Mouse (Mus musculus): ENCODE measurements at regions not wholly inside any gene's neighbourhood (a gene's known extent, or its start where the extent isn't known, plus 50 kb on each side); places are given as distances from the start of the nearest gene placed in this dataset.
A peak's percentile ranks its signal among the peaks of the same experiment; 100 is the strongest.

DNA sequence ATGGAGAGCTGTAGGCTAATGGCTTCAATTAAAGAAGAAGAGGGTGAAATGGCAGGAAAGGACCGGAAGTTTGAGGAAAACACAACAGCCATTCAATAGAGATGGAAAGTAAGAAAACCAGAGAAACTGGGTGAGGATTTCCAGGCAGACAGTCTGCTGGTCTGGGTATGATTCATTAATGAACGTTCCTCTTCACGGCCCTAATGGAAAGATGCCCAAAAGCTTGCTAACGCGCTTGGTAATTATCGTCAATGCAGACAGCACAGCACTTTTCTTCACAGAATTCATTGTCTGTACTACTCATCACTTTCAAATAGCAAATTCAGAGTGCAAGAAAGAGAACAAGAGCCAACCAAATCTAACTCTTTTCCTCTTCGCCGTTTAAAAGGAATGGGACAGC, 60.3 kb downstream of the Ing2 start:
- Histone ChIP-seq H3K4me2 (replicated peaks) (no peak overlapping the region), H3K27me3 (ENCODE audit: control insufficient read depth, insufficient read depth, low read length) (no peaks in the 10 kb centered on the region), H3K9ac (no peak overlapping the region), H3K36me3 (replicated peaks; ENCODE audit: control insufficient read depth, insufficient read depth) (no peaks in the 10 kb centered on the region), H3K4me1 (replicated peaks; ENCODE audit: control insufficient read depth, insufficient read depth, low read length) (peaks cover 3% of the 10 kb centered on the region; the same call in 1 of the 2 replicates), H3K9me3 (ENCODE audit: control insufficient read depth, low read length) (no peaks in the 10 kb centered on the region), H3K4me3 (replicated peaks; ENCODE audit: low read length) (no peak overlapping the region), H3K27ac (no peak overlapping the region)
- ATAC-seq (ENCODE audit: low FRiP score) (no peak), DNase-seq (ENCODE audit: low spot score) (no peak)
- 94% methylated on average over 8 of the region's 8 CpGs for WGBS

- Histone ChIP-seq H3K27ac (no peak overlapping the region), H3K36me3 (replicated peaks; ENCODE audit: control insufficient read depth, insufficient read depth) (no peaks in the 10 kb centered on the region), H3K27me3 (ENCODE audit: control insufficient read depth, insufficient read depth, low read length) (no peaks in the 10 kb centered on the region), H3K4me3 (replicated peaks; ENCODE audit: low read length) (no peak overlapping the region), H3K9me3 (ENCODE audit: control insufficient read depth, low read length) (no peaks in the 10 kb centered on the region), H3K4me1 (replicated peaks; ENCODE audit: control insufficient read depth, insufficient read depth, low read length) (peaks cover 3% of the 10 kb centered on the region; the same call in 1 of the 2 replicates), H3K9ac (no peak overlapping the region), H3K4me2 (replicated peaks) (no peak overlapping the region)
- ATAC-seq (ENCODE audit: low FRiP score) (peak; percentile 62; the same call in 1 of the 2 replicates), DNase-seq (ENCODE audit: low spot score) (peak; percentile 50)
- WGBS = 72% methylated on average over 11 of the region's 11 CpGs
Observed at GRCm38 (mm10) chr8:47611773-47612433, 63.5 kb downstream of the Ing2 start.

GRCm38 (mm10) chr8:47609969-47610368, 65.4 kb downstream of the Ing2 start:
- Histone ChIP-seq H3K4me2 (replicated peaks) (no peak overlapping the region), H3K9ac (no peak overlapping the region), H3K4me1 (replicated peaks; ENCODE audit: control insufficient read depth, insufficient read depth, low read length) (peaks cover 3% of the 10 kb centered on the region; the same call in 1 of the 2 replicates), H3K36me3 (replicated peaks; ENCODE audit: control insufficient read depth, insufficient read depth) (no peaks in the 10 kb centered on the region), H3K9me3 (ENCODE audit: control insufficient read depth, low read length) (no peaks in the 10 kb centered on the region), H3K4me3 (replicated peaks; ENCODE audit: low read length) (no peak overlapping the region), H3K27me3 (ENCODE audit: control insufficient read depth, insufficient read depth, low read length) (no peaks in the 10 kb centered on the region), H3K27ac (no peak overlapping the region)
- 86% methylated on average over 5 of the region's 5 CpGs for WGBS
- ATAC-seq (ENCODE audit: low FRiP score) (no peak), DNase-seq (ENCODE audit: low spot score) (no peak)

DNA sequence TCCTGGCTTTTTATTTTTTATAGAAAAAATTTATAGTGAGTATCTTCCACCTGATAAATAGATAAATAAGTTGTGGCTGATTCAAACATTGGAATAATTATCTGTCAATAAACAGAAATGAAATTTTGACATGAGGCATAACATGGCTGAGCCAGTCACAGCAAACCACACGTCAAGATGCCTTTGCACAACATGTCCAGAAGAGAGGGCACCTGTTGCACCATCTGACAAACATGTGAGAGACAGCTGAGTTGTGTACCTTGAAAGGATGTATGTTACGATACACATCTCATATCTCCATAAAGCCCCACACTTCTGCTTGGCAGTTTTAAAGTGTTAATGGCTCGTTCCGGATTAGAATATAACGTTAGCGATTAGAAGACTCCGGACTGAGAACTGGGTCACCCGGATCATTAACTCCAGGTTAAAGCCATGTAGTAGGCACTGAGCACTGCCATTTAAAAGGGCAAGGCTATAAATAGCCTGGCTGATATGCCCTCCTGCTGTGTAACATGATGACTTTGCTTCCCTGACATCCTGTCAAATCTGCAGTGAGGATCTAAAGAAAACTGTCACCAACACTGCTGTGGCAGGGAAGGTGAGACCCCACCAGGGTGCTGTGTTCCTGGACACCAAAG, 70.9 kb downstream of the Rwdd4a start:
- H3K4me1 ChIP-seq (replicated peaks; ENCODE audit: control insufficient read depth, insufficient read depth, low read length) = no peaks in the 10 kb centered on the region
- WGBS = 84% methylated on average over 8 of the region's 8 CpGs

More for the DNA sequence above, 70.9 kb downstream of the Rwdd4a start:
- Histone ChIP-seq H3K9ac (no peak overlapping the region), H3K27ac (no peak overlapping the region), H3K36me3 (replicated peaks; ENCODE audit: control insufficient read depth, insufficient read depth) (no peaks in the 10 kb centered on the region), H3K4me2 (replicated peaks) (no peak overlapping the region), H3K27me3 (ENCODE audit: control insufficient read depth, insufficient read depth, low read length) (no peaks in the 10 kb centered on the region), H3K4me3 (replicated peaks; ENCODE audit: low read length) (no peak overlapping the region), H3K9me3 (ENCODE audit: control insufficient read depth, low read length) (no peaks in the 10 kb centered on the region)
- DNase-seq (ENCODE audit: low spot score) (no peak), ATAC-seq (ENCODE audit: low FRiP score) (no peak)
